Mouse (Mus musculus): Measurements from ENCODE around the gene Ecm1.

The Ecm1 gene

GRCm38 (mm10) chr3:95689171-95689915 lies 50.0 kb downstream of the Ecm1 start:
- peak; percentile 53 for DNase-seq (ENCODE audit: low spot score)

DNA sequence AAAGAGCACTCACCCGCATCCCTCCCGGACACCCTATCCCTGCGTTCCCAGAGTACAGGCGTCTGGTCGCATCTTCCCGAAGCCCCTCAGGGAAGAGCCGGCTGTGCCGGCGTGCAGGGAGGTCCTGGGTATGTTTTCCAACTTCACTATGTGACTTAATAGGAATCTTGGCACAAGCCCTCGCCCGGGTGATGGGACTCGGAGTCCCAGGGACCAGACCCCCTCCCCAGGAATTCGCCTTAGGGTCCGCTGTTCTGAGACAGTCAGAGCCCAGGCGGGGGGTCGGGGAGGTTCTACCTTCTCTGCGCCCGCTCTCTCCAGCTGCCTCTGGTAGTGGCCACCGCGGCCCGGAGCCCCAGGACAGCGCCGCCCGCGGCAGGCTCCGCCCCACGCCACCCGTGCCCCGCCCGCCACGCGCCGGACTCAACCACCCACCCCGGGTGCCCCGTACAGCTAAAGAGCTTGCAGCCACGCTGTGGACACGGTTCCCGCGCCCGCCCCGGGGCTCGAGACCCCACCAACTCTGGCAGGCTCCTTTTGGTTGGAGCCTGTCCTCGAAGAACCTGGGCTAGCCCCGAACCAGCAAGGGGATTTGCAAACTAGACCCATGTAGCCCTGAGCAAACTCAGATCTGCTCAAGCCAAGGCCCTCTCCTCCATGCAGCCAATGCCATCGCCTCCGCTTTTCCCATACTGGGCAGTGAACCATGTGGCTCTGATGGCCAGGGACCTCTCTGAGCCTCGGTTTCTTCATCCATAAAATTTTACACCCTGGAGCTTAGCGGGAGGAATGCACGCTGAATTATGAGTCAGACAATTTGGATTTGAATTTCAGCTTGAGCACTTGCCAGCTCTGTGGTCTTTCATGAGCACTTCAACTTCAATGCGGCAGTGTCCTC lies 51.6 kb downstream of the Ecm1 start, which contains the start of gene Adamtsl4:
TSS of gene Adamtsl4 (minus strand) at position 394 of the 898 bp plus-strand sequence.
- peak; percentile 76 for DNase-seq (ENCODE audit: low spot score)

- DNase-seq (ENCODE audit: low spot score), result no peak
Measured at GRCm38 (mm10) chr3:95687168-95687523, 52.2 kb downstream of the Ecm1 start.

GRCm38 (mm10) chr3:95686492-95687167 lies 52.7 kb downstream of the Ecm1 start:
- DNase-seq (ENCODE audit: low spot score), result no peak

DNA sequence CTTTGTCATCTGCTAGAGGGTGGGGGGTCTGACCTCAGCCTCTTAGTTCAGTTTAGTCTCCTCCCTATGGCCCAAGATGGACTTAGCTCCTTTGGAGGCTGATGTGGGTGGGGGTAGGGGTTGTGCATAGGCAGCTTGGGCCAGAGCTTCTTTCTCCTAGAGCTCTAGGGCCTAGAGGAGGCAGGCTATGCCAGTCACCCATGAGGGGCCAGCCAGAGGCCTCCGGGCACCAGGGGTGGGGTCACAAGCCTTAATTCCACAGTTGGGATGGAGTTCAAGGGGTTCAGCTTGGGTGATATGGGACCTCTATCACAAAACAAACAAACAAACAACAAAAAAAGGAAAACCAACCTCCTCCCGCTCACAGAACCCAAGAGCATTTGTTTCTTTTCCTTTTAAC lies 53.7 kb downstream of the Ecm1 start:
- DNase-seq (ENCODE audit: low spot score), result no peak

DNA sequence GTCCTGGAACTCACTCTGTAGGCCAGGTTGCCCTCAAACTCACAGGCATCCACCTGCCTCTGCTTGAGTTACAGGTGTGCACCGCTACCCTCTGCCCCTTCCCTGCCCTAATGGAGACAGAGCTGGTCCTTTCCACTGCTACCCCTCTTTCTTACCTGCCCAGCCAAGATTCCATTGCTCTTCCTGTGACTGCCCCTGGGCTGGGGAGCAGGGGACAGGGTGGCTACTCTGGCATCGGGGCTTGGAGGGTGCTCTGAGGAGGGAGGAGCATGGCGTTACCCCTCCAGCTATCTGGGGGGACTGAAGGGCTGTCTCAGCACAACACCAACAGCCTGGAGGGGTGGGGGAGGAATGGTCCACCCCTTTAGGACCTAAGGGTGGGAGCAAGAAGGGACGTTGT lies 54.1 kb downstream of the Ecm1 start:
- no peak for DNase-seq (ENCODE audit: low spot score)

- DNase-seq (ENCODE audit: low spot score), result no peak
Measured at GRCm38 (mm10) chr3:95684846-95685245, 54.5 kb downstream of the Ecm1 start.

Measured in embryo, embryonic 10.5 days (tissue).